8 mouse cellular contexts compared by ENCODE assay signal in the genomic region with DNA sequence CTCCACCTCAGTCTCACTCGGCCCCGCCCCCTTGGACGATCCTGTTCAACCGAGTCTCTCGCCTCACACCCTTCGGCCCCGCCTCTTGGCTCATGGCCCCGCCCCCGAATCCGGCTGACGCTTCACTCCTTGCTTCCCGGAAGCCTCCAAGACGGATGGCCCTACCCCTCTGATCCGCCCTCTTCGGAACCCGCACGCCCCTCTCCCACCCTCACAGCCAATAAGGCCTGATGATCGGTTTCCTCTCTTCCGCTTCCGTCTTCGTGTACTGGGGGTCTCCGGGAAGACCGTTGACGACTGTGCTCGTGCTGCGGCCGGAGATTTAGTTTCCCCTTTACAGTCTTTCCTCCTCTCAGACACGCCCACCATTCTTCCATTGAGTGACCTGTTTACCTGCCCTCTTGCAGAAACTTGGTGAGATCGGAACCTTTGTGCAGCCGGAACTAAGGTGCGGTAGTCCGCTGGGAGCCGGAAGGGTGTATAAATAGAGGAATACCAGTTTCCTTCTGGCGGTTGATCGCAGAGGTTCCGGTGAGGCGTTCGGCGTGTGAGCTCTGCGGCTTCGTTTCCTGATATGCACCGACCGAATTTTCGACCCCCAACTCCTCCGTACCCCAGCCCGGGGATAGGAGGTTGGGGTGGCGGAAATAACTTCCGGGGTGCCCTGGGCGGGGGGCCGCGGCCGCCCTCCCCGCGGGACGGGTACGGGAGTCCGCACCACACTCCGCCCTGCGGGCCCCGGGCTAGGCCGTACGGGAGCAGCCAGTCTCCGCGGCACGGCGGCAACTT. TPM values are rescaled to one million over a fixed set of nuclear protein-coding genes. Genes with fewer than 3 reads are reported as not detected.
DNase-seq lines count a peak whose midpoint lies in the region; ATAC-seq and TF ChIP-seq lines count a peak whose summit lies in the region.

A gene (plus strand): TSS at position 282 of the 789 bp plus-strand sequence.
A gene (minus strand): TSS at position 643 of the 789 bp plus-strand sequence.

- TF ChIP-seq CTCF in CH12.LX (conservative IDR thresholded peaks at IDR 0.05 in 1 of 2, IDR thresholded peaks at IDR 0.05 in 1 of 2; ENCODE audit: low read depth in 2 of 2, low read length in 2 of 2): no peak

- no peak for TF ChIP-seq RAD21 in CH12.LX (IDR thresholded peaks at IDR 0.05; ENCODE audit: low read depth, low read length)

- peak; percentile 99 for ATAC-seq in forebrain, embryonic 11.5 days (replicated peaks; ENCODE audit: low FRiP score)
- ATAC-seq in heart, embryonic 16.5 days (replicated peaks; ENCODE audit: extremely low read depth, insufficient read depth, low FRiP score): peak; percentile 98
- peak; percentile 98 for ATAC-seq in liver, embryonic 15.5 days (ENCODE audit: insufficient read depth)
- peak; percentile 99 for ATAC-seq in neural tube, embryonic 12.5 days (ENCODE audit: low FRiP score, low read depth)

- peak; percentile 82 for TF ChIP-seq POLR2A in CH12.LX (IDR thresholded peaks at IDR 0.05; ENCODE audit: low read depth, low read length)

- H3K9ac ChIP-seq in CH12.LX (ENCODE audit: insufficient read depth, low read depth): peak within 1 kb of the TSS; percentile 97
- H3K9ac ChIP-seq in forebrain, embryonic 11.5 days (ENCODE audit: low read length): peak within 1 kb of the TSS; percentile 83
- peak within 1 kb of the TSS; percentile 94 for H3K9ac ChIP-seq in heart, embryonic 16.5 days (ENCODE audit: low read length)
- H3K9ac ChIP-seq in liver, embryonic 15.5 days: peak within 1 kb of the TSS; percentile 90
- peak within 1 kb of the TSS; percentile 92 for H3K9ac ChIP-seq in neural tube, embryonic 12.5 days

- in situ Hi-C loops in CH12.LX (cut with MboI; ENCODE audit: low pct_ligation_motif_present, low pct_unique_long_range_greater_than_20kb, low sequenced_read_pairs): no loop called here

- H3K79me2 ChIP-seq in CH12.LX (replicated peaks; ENCODE audit: control insufficient read depth, extremely low read depth, insufficient read depth, poor library complexity, severe bottlenecking): peaks cover 22% of the 10 kb centered on the region

- peak within 1 kb of the TSS; percentile 60; the same call in 1 of the 2 replicates for H3K4me2 ChIP-seq in CH12.LX (ENCODE audit: insufficient read depth, low read depth, poor library complexity, severe bottlenecking)
- peak within 1 kb of the TSS; percentile 67 for H3K4me2 ChIP-seq in forebrain, embryonic 11.5 days (ENCODE audit: low read depth, low read length, severe bottlenecking)
- peak within 1 kb of the TSS; percentile 83 for H3K4me2 ChIP-seq in heart, embryonic 16.5 days (ENCODE audit: low read depth, low read length)
- H3K4me2 ChIP-seq in liver, embryonic 15.5 days: peak within 1 kb of the TSS; percentile 90
- peak within 1 kb of the TSS; percentile 66 for H3K4me2 ChIP-seq in neural tube, embryonic 12.5 days (replicated peaks)

- DNase-seq in CH12.LX (ENCODE audit: extremely low read depth): peak; percentile 100
- DNase-seq in c-Kit-positive CD71-positive TER-119-negative erythroid progenitor cells, embryonic 14.5 days (ENCODE audit: low read depth): peak; percentile 100
- peak; percentile 100 for DNase-seq in forebrain, embryonic 11.5 days (ENCODE audit: low spot score)
- peak; percentile 100 for DNase-seq in kidney, postnatal 36 days
- DNase-seq in telencephalon, adult 2 months (ENCODE audit: low read depth, low spot score): peak; percentile 99

- peak within 1 kb of the TSS; percentile 85 for H3K27ac ChIP-seq in CH12.LX (ENCODE audit: insufficient read depth, low read depth)
- H3K27ac ChIP-seq in forebrain, embryonic 11.5 days (ENCODE audit: low read depth, low read length): peak within 1 kb of the TSS; percentile 78
- peak within 1 kb of the TSS; percentile 98 for H3K27ac ChIP-seq in heart, embryonic 16.5 days (ENCODE audit: low read length)
- peak within 1 kb of the TSS; percentile 94 for H3K27ac ChIP-seq in liver, embryonic 15.5 days (replicated peaks)
- peak within 1 kb of the TSS; percentile 82 for H3K27ac ChIP-seq in neural tube, embryonic 12.5 days

- H3K27me3 ChIP-seq in CH12.LX (replicated peaks): no peaks in the 10 kb centered on the region
- no peaks in the 10 kb centered on the region for H3K27me3 ChIP-seq in forebrain, embryonic 11.5 days (ENCODE audit: control insufficient read depth, insufficient read depth, low read length)
- no peaks in the 10 kb centered on the region for H3K27me3 ChIP-seq in heart, embryonic 16.5 days (ENCODE audit: control insufficient read depth, insufficient read depth, low read length)
- H3K27me3 ChIP-seq in liver, embryonic 15.5 days: no peaks in the 10 kb centered on the region
- no peaks in the 10 kb centered on the region for H3K27me3 ChIP-seq in neural tube, embryonic 12.5 days (replicated peaks)

- H3K36me3 ChIP-seq in CH12.LX (replicated peaks in 1 of 2; ENCODE audit: control insufficient read depth in 1 of 2, insufficient read depth in 1 of 2, low read length in 1 of 2): peaks cover 0 to 6% of the 10 kb centered on the region in 2 experiments
- no peaks in the 10 kb centered on the region for H3K36me3 ChIP-seq in forebrain, embryonic 11.5 days (ENCODE audit: control insufficient read depth, insufficient read depth, low read length)
- no peaks in the 10 kb centered on the region for H3K36me3 ChIP-seq in heart, embryonic 16.5 days (ENCODE audit: control insufficient read depth, insufficient read depth)
- H3K36me3 ChIP-seq in liver, embryonic 15.5 days (replicated peaks): peaks cover 4% of the 10 kb centered on the region; the same call in 1 of the 2 replicates
- H3K36me3 ChIP-seq in neural tube, embryonic 12.5 days: no peaks in the 10 kb centered on the region

- dilution Hi-C loops in CH12.LX (cut with MboI; ENCODE audit: extremely low pct_ligation_motif_present, extremely low pct_unique_long_range_greater_than_20kb, low sequenced_read_pairs): no loop called here

- no peaks in the 10 kb centered on the region for H3K9me3 ChIP-seq in CH12.LX (replicated peaks; ENCODE audit: low read length)
- H3K9me3 ChIP-seq in forebrain, embryonic 11.5 days (ENCODE audit: control insufficient read depth, low read length): no peaks in the 10 kb centered on the region
- no peaks in the 10 kb centered on the region for H3K9me3 ChIP-seq in heart, embryonic 16.5 days (replicated peaks; ENCODE audit: control insufficient read depth, low read length)
- no peaks in the 10 kb centered on the region for H3K9me3 ChIP-seq in liver, embryonic 15.5 days (replicated peaks)
- H3K9me3 ChIP-seq in neural tube, embryonic 12.5 days: no peaks in the 10 kb centered on the region

- peaks cover 0 to 14% of the 10 kb centered on the region in 2 experiments; a peak in 2 of 4 replicates for H3K4me1 ChIP-seq in CH12.LX (ENCODE audit: control insufficient read depth in 1 of 2, insufficient read depth in 2 of 2)
- H3K4me1 ChIP-seq in forebrain, embryonic 11.5 days (replicated peaks; ENCODE audit: control insufficient read depth, insufficient read depth, low read length): no peaks in the 10 kb centered on the region
- H3K4me1 ChIP-seq in heart, embryonic 16.5 days (ENCODE audit: control insufficient read depth, insufficient read depth, low read length): peaks cover 11% of the 10 kb centered on the region
- peaks cover 16% of the 10 kb centered on the region for H3K4me1 ChIP-seq in liver, embryonic 15.5 days (replicated peaks)
- H3K4me1 ChIP-seq in neural tube, embryonic 12.5 days: peaks cover 3% of the 10 kb centered on the region; the same call in 1 of the 2 replicates

- WGBS in forebrain, embryonic 11.5 days: under 1% methylated on average over 62 of the region's 66 CpGs
- WGBS in heart, embryonic 16.5 days: under 1% methylated on average over 65 of the region's 66 CpGs
- under 1% methylated on average over 66 of the region's 66 CpGs for WGBS in liver, embryonic 15.5 days (ENCODE audit: insufficient replicate concordance)
- under 1% methylated on average over 66 of the region's 66 CpGs for WGBS in neural tube, embryonic 12.5 days

- TF ChIP-seq EP300 in CH12.LX (IDR thresholded peaks at IDR 0.05; ENCODE audit: low read length): no peak

- H3K4me3 ChIP-seq in CH12.LX (replicated peaks in 1 of 3; ENCODE audit: low read depth in 2 of 3, low read length in 2 of 3, poor library complexity in 1 of 3): peak within 1 kb of the TSS; percentile 79 to 88 (median 88)
- peak within 1 kb of the TSS; percentile 79 for H3K4me3 ChIP-seq in forebrain, embryonic 11.5 days (ENCODE audit: low read depth, low read length)
- H3K4me3 ChIP-seq in heart, embryonic 16.5 days (ENCODE audit: low read length): peak within 1 kb of the TSS; percentile 84
- H3K4me3 ChIP-seq in liver, embryonic 15.5 days (replicated peaks): peak within 1 kb of the TSS; percentile 85
- peak within 1 kb of the TSS; percentile 86 for H3K4me3 ChIP-seq in neural tube, embryonic 12.5 days

TF ChIP-seq in CH12.LX, 34 proteins besides CTCF, POLR2A, EP300 and RAD21 (continues in another document):
- no peak for TF ChIP-seq MAZ (IDR thresholded peaks at IDR 0.05; ENCODE audit: low read depth, low read length)
- TF ChIP-seq IRF4 (IDR thresholded peaks at IDR 0.05; ENCODE audit: low read depth, low read length): peak; percentile 73
- peak; percentile 85 for TF ChIP-seq SIN3A (IDR thresholded peaks at IDR 0.05; ENCODE audit: low read length)
- no peak for TF ChIP-seq ZNF384 (IDR thresholded peaks at IDR 0.05; ENCODE audit: low read depth, low read length)
- TF ChIP-seq UBTF (IDR thresholded peaks at IDR 0.05; ENCODE audit: low read depth, low read length): 0 out of 2 replicates have a peak, but pooled peaks have one; percentile 46
- peak; percentile 77 for TF ChIP-seq MEF2A (IDR thresholded peaks at IDR 0.05; ENCODE audit: borderline replicate concordance, low read depth, low read length)
- no peak; the same call in 1 of the 2 replicates for TF ChIP-seq E2F4 (IDR thresholded peaks at IDR 0.05; ENCODE audit: insufficient replicate concordance, low read depth, low read length)

RNA-seq across cellular contexts. Expression of the first gene that starts in this region (rescaled TPM):
- total RNA-seq in CH12.LX (2012; rRNA removed): 12.5 and 13.7 TPM in 2 replicates
- total RNA-seq in CH12.LX (2014; rRNA removed): 33.4 and 33.5 TPM in 2 replicates
- polyA plus RNA-seq in CH12.LX (2012; ENCODE audit: insufficient read length, low read depth): 16.6 and 30.0 TPM in 2 replicates
- 50.7 and 52.7 TPM in 2 replicates for polyA plus RNA-seq in forebrain, embryonic 11.5 days (2014; fragmentation: Nextera tagmentation; extraction: Ambion mirVana)
- 28.8 and 29.5 TPM in 2 replicates for polyA plus RNA-seq in heart, embryonic 16.5 days (2015; fragmentation: Nextera tagmentation; extraction: Ambion mirVana)
- polyA plus RNA-seq in liver, embryonic 15.5 days (2015; fragmentation: Nextera tagmentation; extraction: Ambion mirVana): 19.0 and 22.5 TPM in 2 replicates
- 52.9 and 58.7 TPM in 2 replicates for polyA plus RNA-seq in neural tube, embryonic 12.5 days (2016; fragmentation: Nextera tagmentation; extraction: Ambion mirVana)

RNA-seq across cellular contexts. Expression of the second gene that starts in this region (rescaled TPM):
- total RNA-seq in CH12.LX (2012; rRNA removed) (0.13 and 0.42 TPM in 2 replicates), CH12.LX (2014; rRNA removed) (0.57 and 0.87 TPM in 2 replicates)
- polyA plus RNA-seq in CH12.LX (2012; ENCODE audit: insufficient read length, low read depth): 0.56 and 2.0 TPM in 2 replicates
- 2.1 and 3.6 TPM in 2 replicates for polyA plus RNA-seq in forebrain, embryonic 11.5 days (2014; fragmentation: Nextera tagmentation; extraction: Ambion mirVana)
- polyA plus RNA-seq in heart, embryonic 16.5 days (2015; fragmentation: Nextera tagmentation; extraction: Ambion mirVana): 6.4 and 6.8 TPM in 2 replicates
- 4.7 and 5.2 TPM in 2 replicates for polyA plus RNA-seq in liver, embryonic 15.5 days (2015; fragmentation: Nextera tagmentation; extraction: Ambion mirVana)
- polyA plus RNA-seq in neural tube, embryonic 12.5 days (2016; fragmentation: Nextera tagmentation; extraction: Ambion mirVana): 3.7 and 4.0 TPM in 2 replicates

Comparison
In these comparisons a context has a peak if more than half of its experiments do, and no peak if none do; other contexts are left out.
1. Peak in every context shown above with its lines: DNase-seq, ATAC-seq, H3K4me3 ChIP-seq and H3K27ac ChIP-seq.